Mouse (Mus musculus): ENCODE measurements around the gene Gbp2b. TPM values are rescaled to one million over a fixed set of nuclear protein-coding genes. Genes with fewer than 3 reads are reported as not detected.
A peak's percentile ranks its signal among the peaks of the same experiment; 100 is the strongest.
"Not testable (repeated sequence)": the region's sequence is repeated elsewhere in the genome, so short reads cannot be mapped to it uniquely, and the experiment has no call there.

The Gbp2b gene
- polyA plus RNA-seq, 1 experiment from 2014 or later = 0.05 TPM

- H3K36me3 ChIP-seq (ENCODE audit: insufficient read depth, low read length); ATAC-seq; H3K27me3 ChIP-seq (replicated peaks; ENCODE audit: insufficient read depth, low read length); H3K9ac ChIP-seq (replicated peaks; ENCODE audit: low read depth); H3K4me3 ChIP-seq (ENCODE audit: low read depth, low read length); H3K4me2 ChIP-seq (replicated peaks; ENCODE audit: low read depth, low read length); H3K27ac ChIP-seq (ENCODE audit: low read length); H3K9me3 ChIP-seq (ENCODE audit: low read length); H3K4me1 ChIP-seq (ENCODE audit: insufficient read depth, low read depth, low read length): not testable (repeated sequence)
- WGBS = 2% methylated on average over 2 of the region's 2 CpGs
- TF ChIP-seq CTCF (IDR thresholded peaks at IDR 0.05) = peak; percentile 74
- DNase-seq (ENCODE audit: low spot score) = peak; percentile 75
Observed at GRCm38 (mm10) chr3:142645949-142646348, 51.3 kb downstream of the Gbp2b start.

GRCm38 (mm10) chr3:142647836-142648235 is 53.2 kb downstream of the Gbp2b start:
- H3K4me2 ChIP-seq (replicated peaks; ENCODE audit: low read depth, low read length); H3K9ac ChIP-seq (replicated peaks; ENCODE audit: low read depth); H3K27ac ChIP-seq (ENCODE audit: low read length); ATAC-seq; H3K27me3 ChIP-seq (replicated peaks; ENCODE audit: insufficient read depth, low read length); H3K36me3 ChIP-seq (ENCODE audit: insufficient read depth, low read length); H3K9me3 ChIP-seq (ENCODE audit: low read length); H3K4me3 ChIP-seq (ENCODE audit: low read depth, low read length); DNase-seq (ENCODE audit: low spot score); H3K4me1 ChIP-seq (ENCODE audit: insufficient read depth, low read depth, low read length): not testable (repeated sequence)
- WGBS = 33% methylated on average over 6 of the region's 7 CpGs

GRCm38 (mm10) chr3:142650205-142650604 is 55.6 kb downstream of the Gbp2b start:
- no peak overlapping the region for H3K4me3 ChIP-seq (ENCODE audit: low read depth, low read length)
- DNase-seq (ENCODE audit: low spot score) (no peak), ATAC-seq (no peak)
- H3K9ac ChIP-seq (replicated peaks; ENCODE audit: low read depth) = no peak overlapping the region
- 37% methylated on average over 2 of the region's 2 CpGs for WGBS
- H3K36me3 ChIP-seq (ENCODE audit: insufficient read depth, low read length) = no peaks in the 10 kb centered on the region
- H3K27ac ChIP-seq (ENCODE audit: low read length) = no peak overlapping the region
- H3K9me3 ChIP-seq (ENCODE audit: low read length) = no peaks in the 10 kb centered on the region
- H3K4me1 ChIP-seq (ENCODE audit: insufficient read depth, low read depth, low read length) = no peaks in the 10 kb centered on the region
- no peak overlapping the region for H3K4me2 ChIP-seq (replicated peaks; ENCODE audit: low read depth, low read length)
- no peaks in the 10 kb centered on the region for H3K27me3 ChIP-seq (replicated peaks; ENCODE audit: insufficient read depth, low read length)
- TF ChIP-seq CTCF (IDR thresholded peaks at IDR 0.05) (no peak), EP300 (IDR thresholded peaks at IDR 0.05) (no peak)

- Histone ChIP-seq H3K36me3 (ENCODE audit: insufficient read depth, low read length) (no peaks in the 10 kb centered on the region), H3K27me3 (replicated peaks; ENCODE audit: insufficient read depth, low read length) (no peaks in the 10 kb centered on the region), H3K27ac (ENCODE audit: low read length) (no peak overlapping the region), H3K4me1 (ENCODE audit: insufficient read depth, low read depth, low read length) (no peaks in the 10 kb centered on the region), H3K9ac (replicated peaks; ENCODE audit: low read depth) (no peak overlapping the region), H3K4me3 (ENCODE audit: low read depth, low read length) (no peak overlapping the region), H3K9me3 (ENCODE audit: low read length) (no peaks in the 10 kb centered on the region), H3K4me2 (replicated peaks; ENCODE audit: low read depth, low read length) (no peak overlapping the region)
- DNase-seq (ENCODE audit: low spot score) (peak; percentile 3), ATAC-seq (no peak)
- 93% methylated on average over 8 of the region's 8 CpGs for WGBS
- TF ChIP-seq CTCF (IDR thresholded peaks at IDR 0.05) (no peak), EP300 (IDR thresholded peaks at IDR 0.05) (no peak)
Observed at GRCm38 (mm10) chr3:142664723-142665122, 70.1 kb downstream of the Gbp2b start.

Small RNAs within 50 kb of the gene (microRNA-seq; reads per million reads assigned to microRNA genes)
- gene Mir6381 = not detected

Other genes with a start within 250 kb of the Gbp2b start
- 25.8 and 28.4 TPM in 2 replicates for gene Pdlim5, start 199.2 kb upstream of the Gbp2b start, polyA plus RNA-seq (2015; fragmentation: Nextera tagmentation; extraction: Ambion mirVana)
- gene Gbp5, start 100.9 kb upstream of the Gbp2b start, polyA plus RNA-seq (2015; fragmentation: Nextera tagmentation; extraction: Ambion mirVana) = 0.27 and 0.44 TPM in 2 replicates
- 12.6 and 15.6 TPM in 2 replicates for gene Gbp7, start 64.5 kb upstream of the Gbp2b start, polyA plus RNA-seq (2015; fragmentation: Nextera tagmentation; extraction: Ambion mirVana)
- gene Gbp3, start 34.8 kb upstream of the Gbp2b start, polyA plus RNA-seq (2015; fragmentation: Nextera tagmentation; extraction: Ambion mirVana) = 7.5 and 7.8 TPM in 2 replicates
- 8.3 and 9.5 TPM in 2 replicates for gene Gbp2, start 25.8 kb downstream of the Gbp2b start, polyA plus RNA-seq (2015; fragmentation: Nextera tagmentation; extraction: Ambion mirVana)
- 4.6 and 5.7 TPM in 2 replicates for gene Kyat3, start 106.2 kb downstream of the Gbp2b start, polyA plus RNA-seq (2015; fragmentation: Nextera tagmentation; extraction: Ambion mirVana)
- gene Gtf2b, start 170.2 kb downstream of the Gbp2b start, polyA plus RNA-seq (2015; fragmentation: Nextera tagmentation; extraction: Ambion mirVana) = 79.6 and 80.0 TPM in 2 replicates

Measured in lung, postnatal 0 days (tissue).